Mouse (Mus musculus) right cerebral cortex, postnatal 14 days (tissue): ENCODE results near the gene Lrrc56.
"Not testable (repeated sequence)": the region's sequence is repeated elsewhere in the genome, so short reads cannot be mapped to it uniquely, and the experiment has no call there.

Experiments used
- DNase-seq: peaks from one replicate; pipeline ENCODE4 v3.0.0; 2022

Lrrc56 gene

GRCm38 (mm10) chr7:141218557-141219133, 24.7 kb downstream of the Lrrc56 start:
- DNase-seq: no peak

GRCm38 (mm10) chr7:141219558-141220099, 25.7 kb downstream of the Lrrc56 start:
- DNase-seq: no peak

DNA sequence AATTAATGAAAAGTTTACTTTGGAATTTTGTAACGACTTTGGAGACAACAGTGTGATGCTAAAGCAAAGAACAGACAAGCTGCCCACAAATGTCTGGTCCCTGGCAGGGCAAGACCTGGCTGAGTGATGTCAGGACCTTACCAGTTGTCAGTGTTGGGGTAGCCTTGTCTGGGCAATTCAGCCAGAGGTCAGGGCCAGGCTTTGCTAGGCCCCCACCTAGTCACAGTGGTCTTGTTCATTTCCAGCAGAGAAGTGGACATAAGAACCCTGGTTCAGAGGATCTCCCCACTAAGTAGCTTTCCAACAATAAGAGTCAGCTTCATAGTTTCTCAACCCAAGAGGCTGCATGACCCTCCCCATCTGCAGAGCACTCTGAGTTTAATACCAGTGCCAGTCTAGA, 26.4 kb downstream of the Lrrc56 start:
- DNase-seq: no peak

- DNase-seq: peak; percentile 90
Measured at GRCm38 (mm10) chr7:141221249-141222125, 27.5 kb downstream of the Lrrc56 start.

DNA sequence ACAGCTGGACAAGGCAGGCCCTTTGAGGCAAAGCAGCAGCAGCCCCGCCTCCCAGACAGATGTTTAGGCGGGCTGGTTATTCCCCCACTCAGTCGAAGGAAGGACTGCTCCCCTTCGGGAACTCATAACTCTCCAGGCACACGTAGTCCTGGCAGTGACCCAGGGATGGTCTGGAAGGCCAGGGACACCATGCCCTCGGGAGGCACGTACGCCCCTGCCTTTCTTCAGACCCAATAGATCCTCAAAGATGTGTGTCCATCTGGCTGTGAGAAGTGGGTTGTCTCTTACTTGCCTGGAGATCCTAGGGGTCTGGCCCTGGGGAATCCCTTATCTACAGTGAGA, 28.1 kb downstream of the Lrrc56 start:
- DNase-seq: no peak

GRCm38 (mm10) chr7:141222696-141223215, 28.8 kb downstream of the Lrrc56 start:
- no peak for DNase-seq

GRCm38 (mm10) chr7:141226535-141226934, 32.6 kb downstream of the Lrrc56 start:
- DNase-seq: no peak

- DNase-seq: no peak
Measured at GRCm38 (mm10) chr7:141227796-141228195, 33.8 kb downstream of the Lrrc56 start.

DNA sequence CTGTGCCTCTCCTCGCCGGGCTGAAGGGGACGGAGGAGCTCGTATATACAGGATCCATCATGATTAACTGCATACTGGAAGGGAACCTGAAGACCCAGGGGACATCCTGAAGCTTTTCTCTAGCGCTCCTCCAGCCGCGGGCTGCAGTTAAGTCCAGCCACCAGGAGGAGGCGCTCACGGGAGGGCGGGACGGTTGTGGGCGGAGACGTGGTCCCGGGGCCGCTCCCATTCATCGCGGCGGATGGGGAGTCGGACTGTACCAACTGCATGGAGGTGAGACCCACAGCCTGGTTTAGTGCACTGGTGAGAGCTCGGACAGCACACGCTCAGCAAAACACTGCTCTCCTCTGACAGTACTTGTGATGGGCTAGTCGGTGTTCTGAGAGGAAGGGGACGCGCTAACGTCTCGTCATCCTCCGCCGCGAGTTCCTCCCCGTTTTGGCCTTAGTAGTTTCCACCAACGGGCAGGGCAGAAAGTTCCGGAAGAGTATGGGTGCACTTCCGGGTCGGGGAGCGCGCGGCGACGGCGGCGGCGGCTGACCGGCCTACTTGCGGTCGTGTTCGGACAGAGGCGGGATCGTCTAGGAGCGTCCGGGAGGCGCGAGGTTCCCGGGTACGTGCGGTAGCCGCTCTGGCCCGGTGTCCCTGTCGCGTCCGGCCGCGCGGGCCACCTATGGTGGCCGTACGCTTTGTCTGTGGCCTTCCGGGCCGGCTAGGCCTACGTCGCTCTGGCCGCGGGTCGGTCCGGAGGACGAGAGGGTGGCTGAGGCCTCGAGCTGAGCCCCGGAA, 34.5 kb downstream of the Lrrc56 start, which contains the start of gene Phrf1:
Phrf1 (plus strand) TSS at position 506 of the 789 bp plus-strand sequence.
- peak; percentile 92 for DNase-seq

DNA sequence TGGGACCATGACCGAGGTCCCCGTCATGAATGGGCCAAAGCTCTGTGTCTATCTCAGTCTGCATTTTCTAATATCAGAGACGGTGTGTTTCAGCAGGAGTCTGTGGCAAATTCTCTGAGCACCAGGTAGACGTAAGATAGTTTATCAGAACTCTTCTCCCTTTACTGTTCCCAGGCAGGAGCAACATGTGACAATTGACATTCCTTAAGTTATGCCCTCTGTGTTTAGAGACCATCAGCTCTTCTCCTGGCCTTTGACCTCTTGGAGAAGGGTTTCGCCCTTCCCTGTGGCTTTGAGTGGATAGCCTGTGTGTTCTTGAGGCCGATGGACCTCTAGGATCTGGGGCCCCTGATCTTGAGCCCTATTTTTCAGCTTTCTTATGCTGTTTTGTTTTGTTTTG, 35.7 kb downstream of the Lrrc56 start:
- no peak for DNase-seq

DNA sequence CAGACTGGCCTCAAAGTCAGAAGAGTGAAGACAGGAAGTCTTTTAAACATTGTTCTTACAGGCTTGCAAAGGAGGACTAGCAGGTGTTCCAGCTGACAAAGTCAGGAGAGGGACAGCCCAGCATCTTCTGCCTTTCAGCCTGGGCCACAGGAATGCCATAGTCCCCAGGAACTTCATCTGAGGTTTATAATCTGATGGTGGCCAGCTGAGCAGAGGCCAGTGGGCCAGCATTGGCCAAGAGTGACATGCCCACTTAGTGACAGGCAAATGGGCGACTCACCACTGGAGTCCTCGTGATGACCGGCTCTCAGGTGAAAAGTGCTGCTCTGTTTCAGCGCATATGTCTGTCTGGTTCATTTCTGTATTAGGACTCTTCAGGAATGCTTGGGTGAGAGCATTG, 36.6 kb downstream of the Lrrc56 start:
- no peak for DNase-seq

DNA sequence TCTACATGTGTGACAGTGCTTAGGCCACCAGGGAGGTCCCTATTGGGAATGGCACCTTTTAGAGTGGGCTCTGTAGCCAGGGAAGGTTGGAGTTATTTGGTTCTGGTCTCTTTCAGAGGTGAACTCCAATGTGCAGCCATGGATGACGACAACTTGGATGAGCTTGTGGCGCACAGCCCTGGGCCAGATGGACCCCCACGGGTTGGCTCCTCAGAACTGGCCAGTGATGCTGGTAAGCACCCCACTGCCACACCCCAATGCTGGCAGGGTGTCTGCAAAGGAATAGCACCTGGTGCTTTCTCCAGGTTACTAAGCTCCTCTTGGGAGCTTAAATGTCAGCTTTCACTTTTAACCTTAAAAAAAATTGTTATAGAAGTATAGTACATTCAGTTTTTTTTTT, 37.2 kb downstream of the Lrrc56 start:
- no peak for DNase-seq

DNA sequence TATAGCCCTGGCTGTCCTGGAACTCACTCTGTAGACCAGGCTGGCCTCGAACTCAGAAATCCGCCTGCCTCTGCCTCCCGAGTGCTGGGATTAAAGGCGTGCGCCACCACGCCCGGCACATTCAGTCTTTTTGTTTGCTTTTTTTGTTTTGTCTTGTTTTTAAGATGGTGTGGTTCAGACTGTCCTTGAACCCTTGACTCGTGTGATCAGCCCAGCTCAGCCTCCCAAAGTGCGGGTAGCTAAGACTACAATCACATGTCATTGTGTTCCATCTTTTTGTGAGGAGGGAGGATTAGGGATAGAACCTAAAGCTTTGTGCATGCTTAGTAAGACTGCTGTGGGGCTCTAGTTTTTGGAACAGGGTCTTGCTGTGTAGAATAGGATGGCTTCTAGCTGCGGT, 37.6 kb downstream of the Lrrc56 start:
- DNase-seq: no peak

GRCm38 (mm10) chr7:141250486-141250885, 56.5 kb downstream of the Lrrc56 start:
- not testable (repeated sequence) for DNase-seq

DNA sequence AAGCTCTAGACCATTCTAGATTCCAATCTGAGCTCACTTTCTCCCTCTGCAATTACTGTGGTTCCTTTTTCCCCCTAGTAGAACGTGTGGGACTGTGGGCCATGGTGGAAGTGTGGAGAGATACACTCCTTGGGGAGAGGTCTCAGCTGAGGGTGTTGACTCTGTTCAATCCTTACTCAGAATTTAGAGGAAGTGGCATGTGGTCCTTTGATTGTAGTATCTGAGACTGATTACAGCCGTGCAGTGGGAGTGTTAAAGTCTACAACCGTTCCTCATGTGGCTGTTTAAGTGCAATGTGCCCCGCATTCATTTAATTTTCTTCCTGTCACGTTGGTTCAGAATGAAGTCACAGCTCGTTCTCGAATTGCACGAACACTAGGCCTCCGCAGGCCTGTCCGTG, 62.2 kb downstream of the Lrrc56 start:
- DNase-seq: no peak
